8 mouse cellular contexts compared by ENCODE assay signal in the genomic region with DNA sequence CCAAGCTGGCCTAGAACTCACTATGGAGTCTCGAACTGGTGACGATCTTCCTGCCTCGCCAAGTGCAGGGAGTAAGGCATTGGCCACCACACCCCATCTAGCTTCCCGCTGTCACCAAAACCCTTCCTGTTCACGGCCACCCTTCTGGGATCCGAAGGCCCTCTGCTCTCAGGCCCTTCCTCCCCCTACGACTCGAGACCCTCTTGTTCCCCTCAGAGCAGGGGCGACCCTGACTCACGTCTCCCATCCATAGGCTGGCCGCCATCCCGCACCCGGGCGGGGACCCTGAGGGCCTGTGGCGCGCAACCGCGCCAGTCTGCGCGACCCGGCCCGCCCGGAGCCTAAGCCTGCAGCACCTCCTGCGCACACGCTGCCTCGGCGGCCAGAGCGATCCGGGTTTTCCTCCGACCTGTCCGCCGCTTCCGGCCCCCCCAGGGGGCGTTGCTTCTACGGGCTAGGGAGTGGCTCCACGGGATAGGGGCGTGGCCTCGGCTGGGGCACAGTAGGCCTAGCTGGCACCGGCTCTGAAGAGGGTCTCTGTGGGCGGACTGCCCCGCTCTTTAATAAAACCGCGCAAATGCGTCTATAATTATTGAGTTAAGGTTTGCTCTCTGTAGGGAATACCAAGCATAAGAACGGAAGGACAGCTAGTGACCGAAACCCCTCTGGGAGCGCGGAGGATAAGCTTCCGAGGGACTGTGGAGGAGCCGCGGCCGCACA. TPM values are rescaled to one million over a fixed set of nuclear protein-coding genes. Genes with fewer than 3 reads are reported as not detected.
DNase-seq lines count a peak whose midpoint lies in the region; ATAC-seq and TF ChIP-seq lines count a peak whose summit lies in the region.

A gene (minus strand): TSS at position 424 of the 720 bp plus-strand sequence.

- no peaks in the 10 kb centered on the region for H3K9me3 ChIP-seq in hindbrain, embryonic 15.5 days

- H3K4me2 ChIP-seq in hindbrain, embryonic 15.5 days: peak within 1 kb of the TSS; percentile 82

- peak; percentile 18 for TF ChIP-seq CTCF in left cerebral cortex, adult 2 months (IDR thresholded peaks at IDR 0.05)

- peak within 1 kb of the TSS; percentile 80 for H3K27ac ChIP-seq in hindbrain, embryonic 15.5 days (replicated peaks)
- H3K27ac ChIP-seq in left cerebral cortex, adult 2 months: peak within 1 kb of the TSS; percentile 84

- intact Hi-C loops in left cerebral cortex, adult 2 months (cut with DNase I): loop anchor here (2.0 kb wide), 1 partner anchor 20 kb away; no protein-coding TSS in a partner anchor

- H3K9ac ChIP-seq in hindbrain, embryonic 15.5 days: peak within 1 kb of the TSS; percentile 93

- H3K4me1 ChIP-seq in hindbrain, embryonic 15.5 days (replicated peaks): peaks cover 19% of the 10 kb centered on the region

- H3K36me3 ChIP-seq in hindbrain, embryonic 15.5 days: peaks cover 25% of the 10 kb centered on the region

- peak within 1 kb of the TSS; percentile 78 for H3K4me3 ChIP-seq in hindbrain, embryonic 15.5 days
- peak within 1 kb of the TSS; percentile 82 for H3K4me3 ChIP-seq in left cerebral cortex, adult 2 months

- H3K27me3 ChIP-seq in hindbrain, embryonic 15.5 days: no peaks in the 10 kb centered on the region

- DNase-seq in T-cell, adult 2 months (ENCODE audit: low spot score): peak; percentile 81
- peak; percentile 88 to 95 for DNase-seq in cerebellum, postnatal 25 days
- peak; percentile 78 to 79 for DNase-seq in frontal cortex, postnatal 36 days (ENCODE audit: low spot score in 2 of 2)
- DNase-seq in left cerebral cortex, adult 2 months (ENCODE audit: extremely low spot score in 1 of 2, low spot score in 2 of 2): peak; percentile 84 to 86
- DNase-seq in right cerebral cortex, adult 2 months (ENCODE audit: low spot score in 2 of 2): peak; percentile 75 to 79
- peak; percentile 91 for DNase-seq in urinary bladder, postnatal 14 days (ENCODE audit: low spot score)

- ATAC-seq in hindbrain, embryonic 15.5 days (ENCODE audit: low FRiP score, low read depth): peak; percentile 98
- ATAC-seq in megakaryocyte, adult 5-6 weeks (ENCODE audit: poor library complexity, severe bottlenecking): peak; percentile 100

- WGBS in hindbrain, embryonic 15.5 days: under 1% methylated on average over 52 of the region's 52 CpGs

RNA-seq across cellular contexts. Expression of the gene that starts here (rescaled TPM):
- 71.9 and 80.2 TPM in 2 replicates for polyA plus RNA-seq in hindbrain, embryonic 15.5 days (2015; fragmentation: Nextera tagmentation; extraction: Ambion mirVana)
- 10 to 100 TPM; 22.4 to 24.9 TPM for total RNA-seq in left cerebral cortex, adult 2 months (2021)
- 25.3 and 32.6 TPM in 2 replicates for total RNA-seq in megakaryocyte, adult 5-6 weeks (2015)
- 22.6 and 25.7 TPM in 2 replicates for total RNA-seq in megakaryocyte, adult 5-6 weeks (2017)

Comparison
In these comparisons a context has a peak if more than half of its experiments do, and no peak if none do; other contexts are left out.
1. Peak in every context shown above with its lines: DNase-seq, ATAC-seq, H3K4me3 ChIP-seq and H3K27ac ChIP-seq.